Mouse (Mus musculus): ENCODE results near the gene Gm21976.

The Gm21976 gene

GRCm38 (mm10) chr13:98279686-98280085, at the start of gene Gm21976:
Gm21976 (plus strand) TSS chr13:98279887.
- no peak for DNase-seq (ENCODE audit: low read depth, low spot score)

GRCm38 (mm10) chr13:98230511-98230910, 49.2 kb upstream of the Gm21976 start:
- no peak for DNase-seq (ENCODE audit: low read depth, low spot score)

DNA sequence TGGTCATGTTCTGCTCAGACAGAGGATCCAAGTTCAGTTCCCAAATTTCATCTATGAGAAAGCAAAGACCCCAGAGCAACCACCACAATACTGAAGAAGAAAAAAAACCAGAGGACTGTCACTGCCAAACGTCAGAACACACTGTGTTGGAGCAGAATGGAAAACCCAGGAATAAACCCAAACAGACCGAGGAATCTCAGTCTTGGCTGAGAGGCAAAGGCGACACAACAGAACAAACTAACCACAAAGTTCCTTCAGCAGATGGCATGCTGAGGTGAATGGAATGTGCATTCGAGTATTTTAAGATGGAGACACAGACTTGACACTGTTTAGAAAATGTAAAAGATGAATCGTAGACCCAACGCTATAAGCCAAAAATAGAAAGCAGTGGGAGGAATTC, 44.2 kb upstream of the Gm21976 start:
- DNase-seq (ENCODE audit: low read depth, low spot score): no peak

GRCm38 (mm10) chr13:98239978-98240641, 39.6 kb upstream of the Gm21976 start:
- peak; percentile 72 for DNase-seq (ENCODE audit: low read depth, low spot score)

GRCm38 (mm10) chr13:98241531-98242282, 38.0 kb upstream of the Gm21976 start:
- DNase-seq (ENCODE audit: low read depth, low spot score): no peak

- no peak for DNase-seq (ENCODE audit: low read depth, low spot score)
Observed at GRCm38 (mm10) chr13:98244571-98245350, 34.9 kb upstream of the Gm21976 start.

GRCm38 (mm10) chr13:98245386-98245785, 34.3 kb upstream of the Gm21976 start:
- DNase-seq (ENCODE audit: low read depth, low spot score): no peak

DNA sequence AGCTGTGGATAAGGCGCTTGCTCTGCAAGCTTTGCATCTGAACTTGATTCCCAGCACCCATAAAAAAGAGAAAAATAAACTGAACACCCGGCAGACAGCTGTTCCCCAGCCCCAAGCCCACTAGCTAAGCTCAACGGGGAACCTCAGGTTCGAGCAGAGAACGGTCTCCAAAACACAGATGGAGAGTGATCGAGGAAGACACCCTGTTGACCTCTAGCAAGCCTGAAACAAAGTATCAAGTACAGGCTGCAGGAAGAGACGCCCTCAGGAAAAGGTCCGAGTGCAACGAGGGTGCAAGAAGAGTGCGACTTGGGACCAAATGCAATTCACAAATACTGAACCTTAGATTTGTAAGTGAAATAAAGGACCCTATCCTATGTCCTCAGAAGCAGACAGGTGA, 30.1 kb upstream of the Gm21976 start:
- no peak for DNase-seq (ENCODE audit: low read depth, low spot score)

GRCm38 (mm10) chr13:98254921-98255320, 24.8 kb upstream of the Gm21976 start:
- DNase-seq (ENCODE audit: low read depth, low spot score): no peak

DNA sequence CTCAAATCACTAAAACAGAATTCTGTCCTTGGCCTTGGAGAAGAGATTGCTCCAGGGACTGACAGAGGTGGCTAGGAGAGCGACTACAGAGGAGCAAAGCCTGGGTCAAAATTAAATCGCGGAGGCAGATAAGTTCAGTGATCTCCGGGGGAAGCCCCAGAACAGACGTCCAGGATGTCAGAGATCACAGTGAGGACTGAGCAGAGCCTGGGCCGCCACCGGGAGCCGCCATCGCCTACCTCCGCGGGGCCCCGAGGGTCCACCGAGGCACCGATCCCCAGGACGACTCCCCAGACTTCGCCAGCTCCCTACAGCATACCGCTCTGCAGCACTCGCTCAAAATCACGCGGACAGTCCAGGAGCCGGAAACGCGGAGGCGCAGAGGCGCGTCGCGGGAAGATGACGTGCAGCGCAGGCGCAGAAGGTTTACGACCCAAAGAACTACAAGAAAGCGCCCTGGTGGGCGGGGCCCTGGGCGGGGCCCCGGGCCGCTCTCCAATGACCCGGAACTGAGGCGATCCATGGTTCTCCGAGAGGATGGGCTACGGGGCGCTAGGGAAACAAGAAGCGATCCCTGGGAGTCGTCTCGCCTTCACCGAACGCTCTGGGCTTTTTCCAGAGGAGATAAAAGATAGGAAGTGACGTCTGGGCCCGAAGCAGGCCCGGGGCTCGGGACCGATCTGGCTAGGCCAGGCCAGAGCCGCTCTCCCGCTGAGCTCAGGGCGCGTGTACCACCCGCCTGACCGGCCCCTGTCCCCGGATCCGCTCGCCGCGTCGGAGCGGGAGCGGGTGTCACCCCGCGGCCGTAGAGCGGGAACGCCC, 16.8 kb upstream of the Gm21976 start, which contains the start of the genes Utp15 and Ankra2:
TSS of gene Utp15 (minus strand) at position 406 of the 822 bp plus-strand sequence.
TSS of gene Ankra2 (plus strand) at position 439 of the 822 bp plus-strand sequence.
- peak; percentile 99 for DNase-seq (ENCODE audit: low read depth, low spot score)

DNA sequence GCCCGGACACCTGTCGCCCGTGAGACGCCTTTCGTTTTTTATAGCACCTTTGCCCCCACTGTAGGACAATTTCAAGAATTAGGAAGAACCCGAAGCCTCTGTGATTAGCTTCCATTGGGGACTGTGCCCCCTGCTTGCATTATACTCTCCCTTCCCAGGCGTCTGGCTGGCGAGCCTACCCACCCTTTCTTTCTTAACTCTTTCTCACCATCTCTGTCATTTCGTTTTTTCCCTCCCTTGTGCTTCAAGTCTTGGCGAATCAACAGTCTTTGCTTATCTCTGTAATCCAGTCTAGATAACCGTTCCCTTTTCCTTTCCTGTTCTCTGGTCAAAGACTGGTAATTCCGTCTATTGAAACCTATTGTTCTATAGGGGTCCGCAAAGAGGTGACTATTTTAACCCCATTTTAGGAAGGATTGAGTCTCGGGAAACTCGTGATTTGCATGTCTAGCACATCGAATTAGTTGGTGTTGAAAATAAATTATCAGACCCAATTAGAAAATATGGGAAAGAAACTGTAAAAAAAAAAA, 16.2 kb upstream of the Gm21976 start:
- DNase-seq (ENCODE audit: low read depth, low spot score): no peak

GRCm38 (mm10) chr13:98264111-98264510, 15.6 kb upstream of the Gm21976 start:
- no peak for DNase-seq (ENCODE audit: low read depth, low spot score)

DNA sequence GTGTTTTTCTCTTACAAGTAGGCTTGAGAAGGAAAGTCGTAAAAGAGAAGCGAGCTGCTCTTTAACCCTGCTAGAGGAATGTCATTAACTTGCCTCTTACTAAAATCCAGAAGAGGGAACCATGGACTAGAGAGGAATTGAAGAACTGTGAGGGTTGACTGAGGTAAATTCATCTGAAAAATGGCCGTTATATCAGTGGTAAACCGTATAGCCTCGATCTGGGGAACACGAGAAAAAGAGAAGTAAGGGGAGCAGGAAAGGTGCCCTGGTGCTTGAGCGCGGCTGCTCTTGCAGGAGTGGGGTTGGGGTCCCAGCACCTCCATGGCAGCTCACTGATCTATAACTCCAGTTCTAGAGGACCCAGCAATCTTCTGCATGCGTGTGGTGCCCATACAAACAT, 5.7 kb upstream of the Gm21976 start:
- DNase-seq (ENCODE audit: low read depth, low spot score): no peak

DNA sequence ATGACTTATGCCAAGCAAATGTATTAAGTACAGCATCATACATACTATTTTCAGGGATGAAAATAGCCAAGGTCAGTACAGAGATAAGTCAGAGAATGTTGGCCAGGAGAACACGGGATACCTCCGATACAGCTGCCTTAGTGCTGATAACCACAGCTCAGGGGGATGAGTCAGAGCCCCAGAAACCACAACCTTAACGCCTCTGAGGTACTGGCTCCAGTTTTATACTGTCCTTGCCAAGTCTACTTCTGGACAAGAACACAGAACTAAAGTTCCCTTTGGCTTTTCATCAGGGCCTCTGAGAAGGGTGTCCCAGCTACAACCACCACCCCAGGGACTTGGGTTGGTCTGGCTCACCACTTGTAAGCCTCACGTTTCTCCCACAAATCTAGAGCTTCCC, 4.0 kb upstream of the Gm21976 start:
- no peak for DNase-seq (ENCODE audit: low read depth, low spot score)

- no peak for DNase-seq (ENCODE audit: low read depth, low spot score)
Observed at GRCm38 (mm10) chr13:98276253-98276652, 3.4 kb upstream of the Gm21976 start.

GRCm38 (mm10) chr13:98277501-98277900, 2.2 kb upstream of the Gm21976 start:
- DNase-seq (ENCODE audit: low read depth, low spot score): peak; percentile 46

- DNase-seq (ENCODE audit: low read depth, low spot score): no peak
Observed at GRCm38 (mm10) chr13:98280990-98281650, 1.4 kb downstream of the Gm21976 start.

DNA sequence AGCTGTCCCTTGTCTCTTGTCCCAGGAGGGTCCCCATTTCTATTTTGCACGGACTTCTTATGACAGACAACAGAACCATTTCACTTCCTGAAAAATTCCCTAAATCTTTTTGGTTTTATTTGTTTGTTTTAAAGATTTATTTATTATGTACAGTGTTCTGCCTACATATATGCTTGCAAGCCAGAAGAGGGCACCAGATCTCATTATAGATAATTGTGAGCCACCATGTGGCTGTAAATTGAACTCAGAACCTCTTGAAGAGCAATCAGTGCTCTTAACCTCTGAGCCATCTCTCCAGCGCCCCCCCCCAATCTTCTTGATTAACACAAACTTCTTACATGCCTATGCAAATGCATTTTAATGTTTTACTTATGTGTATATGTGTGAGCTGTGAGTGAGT, 11.0 kb downstream of the Gm21976 start:
- peak; percentile 14 for DNase-seq (ENCODE audit: low read depth, low spot score)

DNA sequence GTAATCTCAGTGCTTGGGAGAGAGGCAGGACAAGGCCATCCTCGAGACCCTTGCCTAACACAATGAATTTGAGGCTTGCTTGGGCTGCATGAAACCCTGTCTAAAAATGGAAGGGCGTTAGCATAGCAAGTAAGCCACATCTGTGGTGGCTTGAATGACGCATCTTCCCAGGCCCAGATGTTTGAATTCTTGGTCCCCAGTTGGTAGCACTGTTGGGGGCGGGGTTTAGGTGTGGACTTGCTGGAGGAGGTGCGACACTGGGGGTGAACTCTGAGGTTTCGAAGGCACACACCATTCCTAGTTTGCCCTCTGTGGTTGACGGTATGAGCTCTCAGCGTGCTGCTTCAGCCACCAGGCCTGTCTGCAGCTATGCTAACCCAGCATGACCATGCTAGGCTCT, 12.0 kb downstream of the Gm21976 start:
- no peak for DNase-seq (ENCODE audit: low read depth, low spot score)

GRCm38 (mm10) chr13:98296072-98296471, 16.4 kb downstream of the Gm21976 start:
- DNase-seq (ENCODE audit: low read depth, low spot score): no peak
